Mouse (Mus musculus): Measurements from ENCODE around the gene Znrf1. TPM values are rescaled to one million over a fixed set of nuclear protein-coding genes. Genes with fewer than 3 reads are reported as not detected.
"Not testable (repeated sequence)": the region's sequence is repeated elsewhere in the genome, so short reads cannot be mapped to it uniquely, and the experiment has no call there.

The Znrf1 gene
- 100 to 1,000 TPM; 168 to 171 TPM for total RNA-seq (2021)

DNA sequence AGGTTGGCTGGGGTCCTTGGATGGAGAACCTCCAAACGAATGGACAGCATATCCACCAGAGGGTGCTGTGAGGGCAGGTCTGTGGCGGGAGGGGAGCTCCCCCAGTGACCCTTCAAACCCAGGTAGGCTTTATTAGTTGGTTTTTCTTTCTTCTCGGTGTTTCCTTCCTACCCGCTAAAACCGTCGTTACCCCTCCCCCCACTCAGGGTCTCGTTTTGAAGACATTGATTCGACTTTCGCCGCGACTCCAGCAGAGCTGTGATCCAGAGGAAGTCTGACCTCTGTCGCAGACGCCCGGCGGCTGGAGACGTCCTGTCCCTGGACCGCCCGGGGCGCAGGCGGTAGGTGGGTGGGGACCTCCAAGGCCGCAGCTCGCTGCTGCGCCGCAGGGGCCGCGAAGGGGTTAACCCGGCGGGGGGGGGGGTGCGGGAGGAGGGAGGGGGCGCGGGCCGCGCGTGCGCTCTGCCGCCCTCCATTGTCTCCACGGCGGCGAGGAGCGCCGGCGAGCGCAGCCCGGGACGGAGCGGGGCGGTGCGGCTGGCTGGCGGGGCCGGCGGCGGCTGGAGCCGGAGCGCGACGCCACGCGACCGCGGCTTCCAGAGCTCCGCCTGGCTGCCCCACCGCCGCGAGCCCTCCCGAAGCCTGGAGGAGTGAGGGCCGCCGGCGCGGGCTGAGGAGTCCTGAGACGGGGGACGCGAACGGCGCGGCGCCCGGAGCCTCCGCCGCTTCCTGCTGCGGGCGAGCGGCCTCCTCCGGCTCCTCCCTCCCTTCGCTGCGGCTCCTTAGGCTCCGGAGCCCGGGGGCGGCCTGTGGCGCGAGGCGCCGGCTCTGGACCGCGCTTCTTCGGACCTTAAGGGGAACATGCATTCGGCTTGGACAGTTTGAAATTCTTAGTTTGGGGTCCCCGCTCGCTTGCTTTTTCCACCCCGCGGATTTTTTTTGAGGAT lies at the start of gene Znrf1:
Gene Znrf1 (plus strand): TSS at position 67 of the 947 bp plus-strand sequence.
- peak; percentile 57 to 89 for DNase-seq (ENCODE audit: extremely low spot score in 1 of 2, low spot score in 2 of 2)
- intact Hi-C loops (cut with DNase I): loop anchor here (5.0 kb wide), 2 partner anchors 91 to 106 kb away; partner anchors contain the start of gene Zfp1

DNA sequence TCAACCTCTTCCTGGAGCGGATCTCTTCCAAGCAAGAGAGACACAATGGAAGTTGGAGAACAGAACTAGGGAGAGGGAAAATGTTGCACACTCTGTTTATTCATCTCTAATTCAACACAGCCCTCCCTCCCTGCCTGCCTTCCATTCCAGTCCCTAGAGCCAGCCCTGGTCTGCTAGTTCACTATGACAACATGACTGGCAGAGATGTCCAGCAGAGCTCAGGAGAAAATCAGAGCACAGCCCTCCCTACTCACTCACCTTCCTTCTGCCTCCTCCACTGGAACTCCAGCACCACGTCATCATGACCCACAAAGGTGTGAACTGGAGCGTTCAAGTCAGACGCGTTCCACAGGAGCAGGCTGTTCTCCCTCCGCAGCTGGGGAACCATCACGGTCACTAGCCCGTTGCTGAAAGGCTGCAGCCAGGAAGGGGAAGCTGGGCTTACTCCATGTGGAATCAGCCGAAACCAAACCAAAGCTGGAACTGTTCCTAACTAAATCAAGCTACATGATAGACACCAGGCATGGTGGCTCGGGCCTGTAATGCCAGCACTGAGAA lies 45.8 kb upstream of the Znrf1 start:
- no peak for DNase-seq (ENCODE audit: extremely low spot score in 1 of 2, low spot score in 2 of 2)
- intact Hi-C loops (cut with DNase I): no loop called here

DNA sequence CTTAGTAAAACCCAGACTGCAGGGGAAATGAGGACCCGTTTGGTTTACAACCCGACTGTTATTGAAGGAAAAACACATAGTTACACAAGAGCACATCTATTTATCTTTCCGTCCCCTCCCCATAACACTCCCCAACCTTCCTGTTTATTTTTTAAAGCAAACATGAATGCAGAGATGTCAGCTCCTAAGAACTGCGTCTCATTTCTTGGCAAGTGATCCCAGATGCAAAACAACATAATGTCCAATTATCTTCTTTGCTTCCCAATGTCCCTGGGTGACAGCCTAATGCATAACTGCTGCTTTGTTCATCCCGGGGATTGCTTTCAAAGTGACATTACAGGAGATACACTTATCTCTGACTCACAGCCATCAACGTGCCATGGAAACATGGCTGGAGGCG lies 44.7 kb upstream of the Znrf1 start:
- DNase-seq (ENCODE audit: extremely low spot score in 1 of 2, low spot score in 2 of 2): no peak
- intact Hi-C loops (cut with DNase I): no loop called here

DNA sequence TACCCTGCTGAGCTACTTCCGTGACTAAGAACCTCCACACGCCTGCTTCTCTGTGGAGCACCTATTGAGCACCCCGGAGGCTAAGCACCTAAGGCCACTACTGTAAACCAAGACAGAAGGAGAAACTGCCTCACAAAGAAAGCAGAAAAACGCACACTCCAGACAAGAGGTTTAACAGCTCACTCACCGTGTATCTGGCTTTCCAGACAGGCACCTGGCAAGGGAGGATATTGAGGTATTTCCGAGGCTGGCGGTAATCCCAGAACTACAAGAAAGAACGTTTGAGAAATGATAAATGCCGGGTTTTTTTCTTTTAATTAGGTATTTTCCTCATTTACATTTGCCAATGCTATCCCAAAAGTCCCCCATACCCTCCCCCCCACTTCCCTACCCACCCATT lies 43.4 kb upstream of the Znrf1 start:
- intact Hi-C loops (cut with DNase I): no loop called here
- no peak for DNase-seq (ENCODE audit: extremely low spot score in 1 of 2, low spot score in 2 of 2)

DNA sequence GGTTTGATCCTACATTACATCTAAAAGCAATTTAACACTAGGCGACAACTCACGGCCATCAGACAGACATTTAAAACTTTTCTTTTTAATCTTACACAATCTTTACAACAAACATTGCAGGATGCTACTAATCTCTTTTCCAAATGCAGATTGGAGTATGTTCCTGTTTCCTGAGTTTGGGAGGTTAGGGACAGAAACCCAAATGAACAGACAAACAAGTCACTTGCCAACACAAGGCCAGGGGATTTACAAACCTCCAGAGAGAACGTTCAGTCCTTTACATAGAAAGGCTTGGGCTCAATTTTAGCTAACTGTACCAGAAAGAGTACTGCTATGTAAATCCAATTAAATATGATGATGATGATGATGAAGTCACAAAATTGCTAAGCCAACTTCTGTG lies 42.7 kb upstream of the Znrf1 start:
- no peak for DNase-seq (ENCODE audit: extremely low spot score in 1 of 2, low spot score in 2 of 2)
- intact Hi-C loops (cut with DNase I): no loop called here

DNA sequence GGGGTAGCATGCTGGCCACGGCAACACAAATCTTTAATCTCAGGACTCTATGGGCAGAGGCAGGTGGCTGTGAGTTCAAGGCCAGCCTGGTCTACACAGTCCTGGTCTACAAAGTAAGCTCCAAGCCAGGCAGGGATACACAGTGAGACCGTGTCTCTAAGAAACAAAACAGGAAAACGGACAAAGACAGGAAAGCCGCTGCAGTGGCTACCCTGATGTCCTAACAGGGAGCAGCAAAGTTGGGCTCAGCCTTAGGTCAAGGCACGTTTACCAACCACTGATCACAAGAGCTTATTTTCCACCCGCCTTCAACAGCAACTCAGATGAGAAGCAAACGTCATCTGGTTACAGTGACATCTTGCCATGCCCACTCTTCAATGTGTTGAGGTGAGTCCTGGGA lies 39.6 kb upstream of the Znrf1 start:
- DNase-seq (ENCODE audit: extremely low spot score in 1 of 2, low spot score in 2 of 2): peak in 1 of 2 experiments; percentile 44
- intact Hi-C loops (cut with DNase I): no loop called here

DNA sequence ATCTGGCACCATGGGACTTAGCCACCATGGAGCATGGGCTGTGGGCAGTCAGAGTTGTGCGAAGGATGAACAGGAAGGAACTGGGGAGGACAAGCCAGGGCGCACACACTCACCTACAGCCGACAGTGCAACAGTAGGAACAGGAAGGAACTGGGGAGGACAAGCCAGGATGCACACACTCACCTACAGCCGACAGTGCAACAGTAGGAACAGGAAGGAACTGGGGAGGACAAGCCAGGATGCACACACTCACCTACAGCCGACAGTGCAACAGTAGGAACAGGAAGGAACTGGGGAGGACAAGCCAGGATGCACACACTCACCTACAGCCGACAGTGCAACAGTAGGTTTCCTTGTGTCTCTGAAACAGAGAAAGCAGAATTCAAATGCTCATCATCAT lies 37.6 kb upstream of the Znrf1 start:
- DNase-seq (ENCODE audit: extremely low spot score in 1 of 2, low spot score in 2 of 2); intact Hi-C loops (cut with DNase I): not testable (repeated sequence)

DNA sequence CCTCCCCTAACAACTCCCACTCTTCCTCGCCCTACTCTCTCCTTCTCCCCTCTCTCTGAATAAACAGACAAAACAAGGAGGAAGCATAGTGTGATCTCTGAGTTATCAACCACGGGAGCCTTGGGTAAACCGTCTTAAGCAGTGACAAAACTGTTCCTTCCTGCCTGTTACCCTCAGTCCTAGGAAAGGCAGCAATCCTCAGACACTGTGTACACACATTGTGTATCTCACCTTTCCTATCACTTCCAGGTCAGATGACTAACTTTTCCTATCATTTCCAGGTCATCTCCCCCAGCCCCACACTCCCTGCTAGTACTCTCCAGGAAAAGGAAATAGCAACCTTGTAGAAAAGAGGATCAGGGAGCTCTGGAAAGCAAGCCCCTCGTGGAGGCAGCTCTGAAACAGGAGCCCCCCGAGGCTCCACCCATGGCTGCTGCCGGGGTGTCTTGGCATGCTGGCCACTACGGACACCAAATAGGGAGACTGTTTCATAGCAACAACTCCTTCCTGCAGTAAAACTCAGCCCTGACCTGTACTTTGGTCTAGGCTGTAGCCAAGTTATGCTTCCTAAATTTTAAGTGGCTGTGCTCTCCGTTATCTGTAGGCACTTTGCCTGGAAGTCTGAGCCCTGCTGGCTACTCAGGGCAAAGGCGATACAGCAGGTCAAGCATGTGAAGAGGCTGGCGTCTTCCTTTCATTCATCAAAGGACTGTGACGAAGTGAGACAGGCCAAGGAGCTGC lies 34.0 kb upstream of the Znrf1 start:
- DNase-seq (ENCODE audit: extremely low spot score in 1 of 2, low spot score in 2 of 2): no peak
- intact Hi-C loops (cut with DNase I): no loop called here

DNA sequence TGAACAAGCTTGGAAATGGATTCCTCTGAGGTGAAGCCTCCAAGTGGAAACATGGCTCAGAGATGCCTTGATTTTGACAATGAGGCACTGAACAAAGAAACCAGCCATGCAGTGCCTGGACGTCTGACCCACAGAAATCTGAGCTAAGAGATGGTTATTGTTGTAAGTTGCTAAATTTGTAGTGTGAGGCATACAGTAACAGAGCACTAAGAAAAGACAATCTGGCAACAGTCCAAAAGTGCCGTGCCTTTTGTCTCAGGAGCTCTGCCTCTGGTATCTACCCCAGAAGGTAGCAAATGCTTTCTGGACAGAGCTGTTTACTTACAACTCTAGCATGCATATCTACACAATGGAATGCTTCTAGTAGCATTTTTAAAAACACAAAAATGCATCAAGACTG lies 27.3 kb upstream of the Znrf1 start:
- DNase-seq (ENCODE audit: extremely low spot score in 1 of 2, low spot score in 2 of 2): no peak
- intact Hi-C loops (cut with DNase I): no loop called here

DNA sequence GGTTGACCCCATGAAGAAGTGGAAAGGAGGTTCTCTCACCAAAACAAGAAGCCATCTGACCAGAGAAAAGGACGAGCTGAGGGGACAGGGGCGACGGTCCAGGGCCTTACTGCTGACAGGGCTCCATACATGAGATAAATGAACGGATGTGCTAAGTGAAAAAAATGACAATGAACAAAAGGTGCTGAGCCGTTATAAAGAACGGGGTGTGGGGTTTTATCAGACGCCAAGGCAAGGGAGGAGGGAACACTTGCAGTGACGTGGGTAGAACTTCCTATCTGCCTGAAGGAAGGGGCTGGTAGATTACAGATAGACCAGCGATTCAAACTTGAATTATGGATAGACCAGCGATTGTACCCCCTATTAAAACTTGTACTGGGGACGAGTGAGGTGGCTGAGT lies 26.6 kb upstream of the Znrf1 start:
- no peak for DNase-seq (ENCODE audit: extremely low spot score in 1 of 2, low spot score in 2 of 2)
- intact Hi-C loops (cut with DNase I): no loop called here

DNA sequence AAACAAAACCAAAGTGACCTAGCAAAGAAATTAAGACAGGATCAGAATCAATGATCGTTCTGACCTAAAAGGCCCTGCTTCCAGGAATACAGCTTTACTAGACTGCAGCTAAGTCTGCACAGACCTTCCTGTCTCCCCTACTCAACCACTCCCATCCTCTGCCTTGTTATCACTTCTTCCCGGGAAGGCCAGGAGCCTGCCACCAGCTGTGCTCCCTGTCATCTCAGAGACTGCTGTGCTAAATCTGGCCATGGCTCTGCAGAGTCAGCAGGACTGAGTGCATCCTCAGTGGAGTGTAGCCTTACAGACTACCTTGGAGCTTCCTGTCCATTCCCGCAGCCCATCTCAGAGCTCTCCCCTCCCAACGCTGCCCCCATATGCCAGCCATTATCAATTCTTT lies 25.5 kb upstream of the Znrf1 start:
- intact Hi-C loops (cut with DNase I): no loop called here
- DNase-seq (ENCODE audit: extremely low spot score in 1 of 2, low spot score in 2 of 2): peak in 1 of 2 experiments; percentile 35

DNA sequence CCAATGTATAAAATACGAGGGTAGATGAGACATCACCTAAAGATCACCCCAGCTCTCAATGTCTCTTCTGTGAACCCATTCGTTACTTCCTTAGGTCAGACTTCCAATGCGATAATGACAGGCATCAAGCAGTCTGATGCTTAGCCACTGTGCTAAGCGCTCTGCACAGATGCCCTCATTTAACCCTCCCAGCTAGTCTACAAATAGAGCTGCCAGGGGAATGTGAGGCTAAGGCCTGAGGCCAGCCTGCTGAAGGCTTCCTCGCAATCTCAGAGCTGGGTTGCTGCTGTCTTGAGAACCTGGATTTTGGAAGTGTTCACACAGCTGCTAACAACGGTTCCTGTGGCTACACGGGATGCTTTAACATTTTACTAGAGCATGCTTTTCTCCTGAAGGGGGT lies 23.0 kb upstream of the Znrf1 start:
- DNase-seq (ENCODE audit: extremely low spot score in 1 of 2, low spot score in 2 of 2): no peak
- intact Hi-C loops (cut with DNase I): no loop called here

DNA sequence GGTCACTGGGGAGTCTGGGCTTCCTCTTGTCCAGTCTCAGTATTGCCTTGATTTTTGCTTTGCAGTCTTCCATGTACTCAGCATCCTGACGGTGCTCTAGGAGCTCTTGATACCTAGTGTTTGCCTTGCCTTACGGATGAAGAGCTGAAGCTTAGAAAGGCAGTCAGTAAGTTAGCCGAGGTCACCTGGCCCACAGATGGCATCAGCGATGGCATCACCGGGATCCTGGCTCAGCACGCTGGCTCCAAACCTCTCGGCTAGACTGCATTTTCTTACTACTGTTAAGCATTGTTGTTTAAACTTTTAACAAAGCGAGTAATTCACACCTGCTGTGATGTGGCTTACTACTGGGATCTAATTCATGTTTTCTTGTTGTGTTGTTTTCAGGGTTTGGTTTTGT lies 22.5 kb upstream of the Znrf1 start:
- intact Hi-C loops (cut with DNase I): no loop called here

DNA sequence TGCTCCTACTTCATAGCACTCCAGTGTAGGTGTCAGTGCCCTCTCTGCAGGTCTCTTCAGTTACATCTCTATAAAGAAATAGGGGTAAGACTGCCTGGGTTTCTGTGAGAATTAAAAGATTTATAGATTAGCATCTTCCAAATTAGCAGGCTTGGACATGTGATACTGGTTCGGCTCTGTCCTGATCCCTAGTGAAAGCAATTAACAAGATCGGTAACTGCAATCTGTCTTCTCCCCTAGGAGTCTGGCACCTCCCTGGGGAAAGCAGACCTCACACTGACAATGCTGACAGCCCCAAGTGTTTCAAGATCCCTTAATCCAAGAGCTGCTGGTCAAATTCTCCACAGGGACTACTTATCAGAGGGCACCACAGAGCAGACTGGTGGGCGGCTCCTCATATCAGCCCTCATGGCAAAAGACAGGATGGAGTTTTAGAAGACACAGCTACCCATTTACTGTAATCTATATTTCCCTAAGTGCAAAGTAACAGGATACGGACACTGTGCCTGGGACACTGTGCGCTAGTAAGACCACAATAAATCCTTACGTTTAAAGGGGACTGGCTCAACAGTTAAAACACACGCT lies 19.4 kb upstream of the Znrf1 start:
- no peak for DNase-seq (ENCODE audit: extremely low spot score in 1 of 2, low spot score in 2 of 2)
- intact Hi-C loops (cut with DNase I): no loop called here

More for the DNA sequence above, 22.5 kb upstream of the Znrf1 start:
- no peak for DNase-seq (ENCODE audit: extremely low spot score in 1 of 2, low spot score in 2 of 2)

DNA sequence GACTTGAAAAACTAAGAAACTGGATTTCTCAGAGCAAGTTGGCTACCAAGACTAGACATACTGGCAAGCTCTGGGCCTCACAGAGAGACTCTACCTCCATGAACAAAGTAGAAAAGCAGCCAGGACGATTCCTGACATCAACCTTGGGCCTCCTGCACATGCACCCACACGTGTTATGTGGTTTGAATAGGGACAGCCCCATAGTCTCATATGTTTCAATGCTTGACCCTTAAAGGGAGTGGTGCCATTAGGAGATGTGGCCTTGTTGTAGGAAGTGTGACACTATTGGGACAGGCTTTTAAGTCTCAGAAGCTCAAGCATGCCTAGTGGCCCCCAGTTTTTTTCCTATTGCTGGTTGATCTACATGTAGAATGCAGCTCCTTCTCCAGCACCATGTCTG lies 18.4 kb upstream of the Znrf1 start:
- no peak for DNase-seq (ENCODE audit: extremely low spot score in 1 of 2, low spot score in 2 of 2)
- intact Hi-C loops (cut with DNase I): no loop called here

DNA sequence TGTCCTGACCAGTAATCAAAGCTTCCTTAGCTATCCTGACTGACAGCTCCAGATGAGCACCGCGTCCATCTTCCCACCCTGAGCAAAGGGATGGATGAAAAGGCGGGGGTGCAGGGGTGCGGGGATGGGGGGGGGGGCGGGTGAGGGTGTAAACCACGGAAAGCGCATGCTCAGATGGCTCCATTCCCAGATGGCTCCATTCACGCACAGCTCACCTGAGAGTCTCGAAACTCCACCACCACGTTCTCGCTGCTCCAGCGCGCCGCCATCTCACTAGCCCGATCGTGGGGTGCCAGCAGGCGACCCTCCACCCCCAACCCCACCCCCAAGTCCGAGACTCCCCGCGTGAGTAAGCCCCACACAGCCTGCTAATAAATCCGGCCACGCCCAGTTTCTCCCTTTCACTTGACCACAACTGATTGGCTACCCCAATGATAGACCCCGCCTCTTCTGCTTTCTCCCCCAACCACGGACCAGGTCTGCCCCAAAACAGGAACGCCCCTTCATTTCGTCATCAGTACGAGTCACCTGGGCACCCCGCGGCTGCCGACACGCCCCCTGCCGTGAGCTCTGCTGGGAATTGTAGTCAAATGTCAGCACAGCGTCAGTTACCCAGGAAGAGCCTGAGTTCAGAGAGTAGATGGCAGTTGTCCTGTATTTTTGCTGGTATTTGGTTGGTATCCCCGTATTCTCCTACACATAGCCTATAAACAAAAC lies 14.0 kb upstream of the Znrf1 start, which contains the start of gene Wdr59:
Gene Wdr59 (minus strand): TSS at position 380 of the 717 bp plus-strand sequence.
- intact Hi-C loops (cut with DNase I): no loop called here
- peak; percentile 97 to 98 for DNase-seq (ENCODE audit: extremely low spot score in 1 of 2, low spot score in 2 of 2)

DNA sequence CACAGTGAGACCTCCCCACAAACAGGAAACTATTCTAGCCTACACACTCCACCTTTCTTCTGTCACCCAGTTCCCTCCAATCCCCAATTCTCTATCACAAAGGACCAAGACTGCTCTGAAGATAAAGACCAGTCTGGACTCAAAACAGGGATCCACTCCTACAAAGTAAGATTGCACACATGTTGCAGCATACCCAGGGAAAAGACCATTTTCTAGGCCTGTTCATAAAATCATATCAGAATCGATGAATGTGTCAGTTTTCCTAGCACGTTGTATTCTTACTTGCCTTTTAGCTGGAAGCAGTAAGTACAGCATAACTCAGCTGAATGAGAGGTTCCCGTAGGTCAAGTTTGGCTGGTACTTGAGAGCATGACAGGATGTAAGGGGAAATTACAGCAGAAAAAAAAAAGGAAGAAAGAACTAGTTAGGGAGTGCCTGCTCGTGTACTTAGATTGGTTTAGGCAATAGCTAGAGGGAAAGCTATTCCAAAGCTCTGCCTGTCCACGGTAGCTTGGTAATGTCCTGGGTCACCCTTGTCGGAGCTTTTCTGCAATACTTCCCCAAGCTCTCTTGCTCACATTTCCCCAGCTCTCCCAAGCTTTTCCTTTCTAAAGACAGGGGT lies 9.4 kb upstream of the Znrf1 start:
- intact Hi-C loops (cut with DNase I): no loop called here
- DNase-seq (ENCODE audit: extremely low spot score in 1 of 2, low spot score in 2 of 2): no peak

DNA sequence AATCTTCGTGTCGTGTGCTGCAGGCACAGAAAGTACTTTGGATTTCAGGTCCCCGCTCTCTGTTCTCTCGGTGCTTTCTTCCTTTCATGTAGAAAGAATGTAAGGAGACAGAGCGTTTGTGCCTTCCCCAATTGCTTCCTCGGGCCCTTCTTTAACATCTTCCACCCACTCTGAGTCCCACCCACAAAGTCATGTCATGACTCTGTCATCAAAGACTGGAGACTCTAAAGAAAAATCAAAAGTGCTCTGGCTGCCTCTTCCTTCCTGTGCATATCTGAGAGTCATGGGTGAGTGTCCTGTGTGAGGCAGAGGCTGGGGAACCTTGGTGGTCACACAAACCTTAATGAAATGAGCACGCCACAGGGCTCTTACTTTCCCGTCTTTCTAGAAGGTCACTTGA lies 8.7 kb upstream of the Znrf1 start:
- intact Hi-C loops (cut with DNase I): no loop called here
- DNase-seq (ENCODE audit: extremely low spot score in 1 of 2, low spot score in 2 of 2): no peak
